Mouse (Mus musculus) 3T3-L1 (cell line): ENCODE measurements around the gene Cited1.

Experiments used
- DNase-seq: peaks from one replicate; pipeline ENCODE4 v3.0.0-alpha.2; 2015; ENCODE audit warnings: low read depth, low spot score

Gene Cited1

GRCm38 (mm10) chrX:102251937-102252860 is at the start of gene Cited1:
Gene Cited1, minus strand, starts transcription at chrX:102252181.
- peak; percentile 15 for DNase-seq

- DNase-seq = peak; percentile 3
Measured at GRCm38 (mm10) chrX:102284889-102285288, 32.9 kb upstream of the Cited1 start.

GRCm38 (mm10) chrX:102262620-102263345 is 10.8 kb upstream of the Cited1 start:
- DNase-seq = no peak

GRCm38 (mm10) chrX:102259772-102260171 is 7.8 kb upstream of the Cited1 start:
- no peak for DNase-seq

- no peak for DNase-seq
Measured at GRCm38 (mm10) chrX:102253892-102254291, 1.9 kb upstream of the Cited1 start.

- no peak for DNase-seq
Measured at GRCm38 (mm10) chrX:102251221-102251936, 602 bp downstream of the Cited1 start.

GRCm38 (mm10) chrX:102250891-102251170 is 1.1 kb downstream of the Cited1 start:
- DNase-seq = no peak

- no peak for DNase-seq
Measured at GRCm38 (mm10) chrX:102250150-102250890, 1.7 kb downstream of the Cited1 start.

GRCm38 (mm10) chrX:102244334-102244733 is 7.6 kb downstream of the Cited1 start:
- peak; percentile 48 for DNase-seq

- DNase-seq = peak; percentile 66
Measured at GRCm38 (mm10) chrX:102219126-102219525, 32.9 kb downstream of the Cited1 start.

GRCm38 (mm10) chrX:102215356-102215755 is 36.6 kb downstream of the Cited1 start:
- peak; percentile 57 for DNase-seq
